In the genomic region with DNA sequence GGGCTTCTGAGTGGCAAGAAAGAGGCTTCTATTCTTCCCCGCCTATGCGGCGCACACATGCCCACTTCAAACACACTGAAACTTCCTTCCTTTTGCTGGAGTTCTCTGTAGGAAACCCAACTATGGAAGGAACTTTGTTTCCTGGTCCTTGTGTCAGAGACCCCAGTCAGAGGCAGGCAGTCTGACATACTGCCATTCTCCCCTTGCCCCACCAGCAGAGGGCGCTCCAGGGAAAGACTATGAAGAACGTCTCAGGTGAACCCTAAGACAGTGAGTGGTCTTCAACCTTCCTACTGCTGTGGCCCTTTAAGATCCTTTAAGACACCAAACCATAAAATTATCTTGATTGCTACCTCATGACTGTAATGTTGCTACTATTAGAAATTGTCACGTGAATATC, we compare ENCODE assay signal across 9 mouse cellular contexts. TPM values are rescaled to one million over a fixed set of nuclear protein-coding genes. Genes with fewer than 3 reads are reported as not detected.
DNase-seq lines count a peak whose midpoint lies in the region; ATAC-seq and TF ChIP-seq lines count a peak whose summit lies in the region.
"Had no signal": no experiment of that assay in that cellular context is flagged by ENCODE, and none has a peak within 500 bp of the region (broad histone marks: within the 10 kb centered on the region; RNA-seq: fewer than 3 reads in every experiment).

No protein-coding gene starts in this region.

- H3K27ac ChIP-seq in heart, embryonic 12.5 days (ENCODE audit: poor library complexity, severe bottlenecking), result no peak overlapping the region
- H3K27ac ChIP-seq in ES-Bruce4 (ENCODE audit: insufficient read depth, low read length), result no peak overlapping the region
- H3K27ac ChIP-seq in bone marrow macrophage, adult 2 months (ENCODE audit: insufficient read depth, low read depth, low read length), result no peak overlapping the region
- no peak overlapping the region for H3K27ac ChIP-seq in intestine, postnatal 0 days (ENCODE audit: low read depth, low read length)
- H3K27ac ChIP-seq in thymus, adult 2 months (ENCODE audit: control insufficient read depth, insufficient read depth, low read length), result no peak overlapping the region
- no peak overlapping the region for H3K27ac ChIP-seq in neural tube, embryonic 15.5 days (replicated peaks)
- H3K27ac ChIP-seq: liver, embryonic 15.5 days had no signal

- no peak for TF ChIP-seq EP300 in ES-Bruce4 (IDR thresholded peaks at IDR 0.05; ENCODE audit: insufficient read depth, low read depth, low read length)

- no peaks in the 10 kb centered on the region for H3K27me3 ChIP-seq in heart, embryonic 12.5 days (replicated peaks)
- no peaks in the 10 kb centered on the region for H3K27me3 ChIP-seq in ES-Bruce4 (ENCODE audit: control insufficient read depth, insufficient read depth, low read length, poor library complexity, severe bottlenecking)
- no peaks in the 10 kb centered on the region for H3K27me3 ChIP-seq in intestine, postnatal 0 days (replicated peaks; ENCODE audit: control insufficient read depth, insufficient read depth, low read length)
- no peaks in the 10 kb centered on the region for H3K27me3 ChIP-seq in thymus, adult 2 months (ENCODE audit: control insufficient read depth, insufficient read depth, low read length)
- no peaks in the 10 kb centered on the region for H3K27me3 ChIP-seq in neural tube, embryonic 15.5 days (replicated peaks)
- H3K27me3 ChIP-seq: liver, embryonic 15.5 days had no signal

- H3K9ac ChIP-seq in heart, embryonic 12.5 days, result no peak overlapping the region
- H3K9ac ChIP-seq in ES-Bruce4 (ENCODE audit: low read depth, poor library complexity, severe bottlenecking), result no peak overlapping the region
- no peak overlapping the region for H3K9ac ChIP-seq in intestine, postnatal 0 days (ENCODE audit: low read depth, low read length)
- no peak overlapping the region for H3K9ac ChIP-seq in neural tube, embryonic 15.5 days (replicated peaks)
- H3K9ac ChIP-seq: liver, embryonic 15.5 days had no signal

- no peaks in the 10 kb centered on the region for H3K36me3 ChIP-seq in heart, embryonic 12.5 days
- H3K36me3 ChIP-seq in ES-Bruce4 (ENCODE audit: control insufficient read depth, insufficient read depth, low read length, poor library complexity, severe bottlenecking), result no peaks in the 10 kb centered on the region
- H3K36me3 ChIP-seq in intestine, postnatal 0 days (ENCODE audit: control insufficient read depth, insufficient read depth), result no peaks in the 10 kb centered on the region
- no peaks in the 10 kb centered on the region for H3K36me3 ChIP-seq in thymus, adult 2 months (ENCODE audit: control insufficient read depth, insufficient read depth, low read length)
- H3K36me3 ChIP-seq in neural tube, embryonic 15.5 days, result 0 out of 2 replicates have a peak, but pooled peaks cover 4% of the 10 kb centered on the region
- H3K36me3 ChIP-seq: liver, embryonic 15.5 days had no signal

- no peak overlapping the region for H3K4me3 ChIP-seq in heart, embryonic 12.5 days
- no peak overlapping the region for H3K4me3 ChIP-seq in ES-Bruce4 (ENCODE audit: low read depth, low read length)
- H3K4me3 ChIP-seq in bone marrow macrophage, adult 2 months (ENCODE audit: insufficient read depth, low read length), result no peak overlapping the region
- no peak overlapping the region for H3K4me3 ChIP-seq in intestine, postnatal 0 days (ENCODE audit: low read depth, low read length)
- no peak overlapping the region for H3K4me3 ChIP-seq in thymus, adult 2 months (ENCODE audit: control insufficient read depth, insufficient read depth, low read length)
- no peak overlapping the region for H3K4me3 ChIP-seq in neural tube, embryonic 15.5 days (replicated peaks)
- H3K4me3 ChIP-seq: liver, embryonic 15.5 days had no signal

- H3K4me2 ChIP-seq in heart, embryonic 12.5 days, result no peak overlapping the region
- no peak overlapping the region for H3K4me2 ChIP-seq in intestine, postnatal 0 days (replicated peaks; ENCODE audit: low read depth)
- H3K4me2 ChIP-seq in neural tube, embryonic 15.5 days, result no peak overlapping the region
- H3K4me2 ChIP-seq: liver, embryonic 15.5 days had no signal

- peak; percentile 69 for TF ChIP-seq CTCF in ES-Bruce4 (IDR thresholded peaks at IDR 0.05; ENCODE audit: low read depth, low read length)
- TF ChIP-seq CTCF in bone marrow macrophage, adult 2 months (IDR thresholded peaks at IDR 0.05; ENCODE audit: low read depth, low read length), result peak; percentile 90
- TF ChIP-seq CTCF in intestine, postnatal 0 days (IDR thresholded peaks at IDR 0.05; ENCODE audit: low read depth), result peak; percentile 81
- TF ChIP-seq CTCF in thymus, adult 2 months (IDR thresholded peaks at IDR 0.05; ENCODE audit: borderline replicate concordance, control insufficient read depth, extremely low read depth, insufficient read depth, low read length, poor library complexity), result peak; percentile 67; the same call in 1 of the 2 replicates

- H3K4me1 ChIP-seq in heart, embryonic 12.5 days (replicated peaks), result no peaks in the 10 kb centered on the region
- no peaks in the 10 kb centered on the region for H3K4me1 ChIP-seq in ES-Bruce4 (ENCODE audit: control insufficient read depth, insufficient read depth, low read length)
- H3K4me1 ChIP-seq in bone marrow macrophage, adult 2 months (ENCODE audit: control insufficient read depth, insufficient read depth, low read length), result no peaks in the 10 kb centered on the region
- no peaks in the 10 kb centered on the region for H3K4me1 ChIP-seq in intestine, postnatal 0 days (replicated peaks; ENCODE audit: control insufficient read depth, insufficient read depth, low read length)
- no peaks in the 10 kb centered on the region for H3K4me1 ChIP-seq in thymus, adult 2 months (replicated peaks; ENCODE audit: control insufficient read depth, insufficient read depth, low read length)
- H3K4me1 ChIP-seq in neural tube, embryonic 15.5 days, result no peaks in the 10 kb centered on the region
- H3K4me1 ChIP-seq: liver, embryonic 15.5 days had no signal

- intact Hi-C loops in heart, postnatal 36 days (cut with DNase I), result no loop called here

- no peak for TF ChIP-seq POLR2A in ES-Bruce4 (IDR thresholded peaks at IDR 0.05; ENCODE audit: insufficient read depth, low read length)
- TF ChIP-seq POLR2A in bone marrow macrophage, adult 2 months (IDR thresholded peaks at IDR 0.05; ENCODE audit: borderline replicate concordance, low read depth, low read length), result no peak
- no peak for TF ChIP-seq POLR2A in thymus, adult 2 months (IDR thresholded peaks at IDR 0.05; ENCODE audit: control insufficient read depth, extremely low read depth, insufficient read depth, low read length, poor library complexity)

- DNase-seq in heart, postnatal 36 days, result peak; percentile 17 to 54
- peak; percentile 50 for DNase-seq in lung, postnatal 25 days (ENCODE audit: low spot score)
- DNase-seq in thymus, adult 2 months, result peak; percentile 66

- WGBS in heart, embryonic 12.5 days, result 87% methylated on average over 6 of the region's 6 CpGs
- WGBS in intestine, postnatal 0 days, result 74% methylated on average over 6 of the region's 6 CpGs
- 28% methylated on average over 6 of the region's 6 CpGs for WGBS in thymus, adult 2 months
- 86% methylated on average over 6 of the region's 6 CpGs for WGBS in neural tube, embryonic 15.5 days

- no peak for ATAC-seq in heart, embryonic 12.5 days (ENCODE audit: insufficient number of reproducible peaks, low FRiP score)
- 0 out of 2 replicates have a peak, but pooled peaks have one; percentile 13 for ATAC-seq in intestine, postnatal 0 days
- ATAC-seq in neural tube, embryonic 15.5 days (ENCODE audit: low FRiP score), result no peak

- H3K9me3 ChIP-seq in heart, embryonic 12.5 days (replicated peaks), result no peaks in the 10 kb centered on the region
- H3K9me3 ChIP-seq in ES-Bruce4 (replicated peaks; ENCODE audit: control insufficient read depth, insufficient read depth, low read length, poor library complexity, severe bottlenecking), result no peaks in the 10 kb centered on the region
- H3K9me3 ChIP-seq in intestine, postnatal 0 days (ENCODE audit: control insufficient read depth), result no peaks in the 10 kb centered on the region
- no peaks in the 10 kb centered on the region for H3K9me3 ChIP-seq in neural tube, embryonic 15.5 days (replicated peaks)
- H3K9me3 ChIP-seq: liver, embryonic 15.5 days had no signal

RNA-seq across cellular contexts. Expression of gene Sars, which starts 21.4 kb away (rescaled TPM):
- 10 to 100 TPM; 82.6 to 83.9 TPM for total RNA-seq in heart, postnatal 36 days (2021)
- 95.8 and 98.1 TPM in 2 replicates for polyA plus RNA-seq in heart, embryonic 12.5 days (2016; fragmentation: Nextera tagmentation; extraction: Ambion mirVana)
- 258 and 273 TPM in 2 replicates for polyA plus RNA-seq in ES-Bruce4 (2011; ENCODE audit: insufficient read depth, insufficient read length, low read depth, missing spikeins)
- polyA plus RNA-seq in bone marrow macrophage, adult 2 months (2012; ENCODE audit: insufficient read depth, insufficient read length, missing spikeins), result 78.0 and 83.3 TPM in 2 replicates
- polyA plus RNA-seq in intestine, postnatal 0 days (2015; fragmentation: Nextera tagmentation; extraction: Ambion mirVana), result 99.5 and 106 TPM in 2 replicates
- 45.7 and 46.5 TPM in 2 replicates for polyA plus RNA-seq in thymus, adult 2 months (2012; rRNA removed)
- polyA plus RNA-seq in neural tube, embryonic 15.5 days (2015; fragmentation: Nextera tagmentation; extraction: Ambion mirVana), result 206 and 219 TPM in 2 replicates

RNA-seq across cellular contexts. Expression of gene Celsr2, which starts 51.1 kb away (rescaled TPM):
- 1 to 10 TPM; 6.6 to 7.4 TPM for total RNA-seq in heart, postnatal 36 days (2021)
- polyA plus RNA-seq in heart, embryonic 12.5 days (2016; fragmentation: Nextera tagmentation; extraction: Ambion mirVana), result 2.3 and 3.6 TPM in 2 replicates
- polyA plus RNA-seq in ES-Bruce4 (2011; ENCODE audit: insufficient read depth, insufficient read length, low read depth, missing spikeins), result 7.1 and 8.9 TPM in 2 replicates
- 1.3 and 1.7 TPM in 2 replicates for polyA plus RNA-seq in bone marrow macrophage, adult 2 months (2012; ENCODE audit: insufficient read depth, insufficient read length, missing spikeins)
- 0.50 and 1.4 TPM in 2 replicates for polyA plus RNA-seq in intestine, postnatal 0 days (2015; fragmentation: Nextera tagmentation; extraction: Ambion mirVana)
- polyA plus RNA-seq in thymus, adult 2 months (2012; rRNA removed), result 28.2 and 37.6 TPM in 2 replicates
- 34.4 and 35.0 TPM in 2 replicates for polyA plus RNA-seq in neural tube, embryonic 15.5 days (2015; fragmentation: Nextera tagmentation; extraction: Ambion mirVana)
